Comparison of ENCODE assay signal across 8 mouse cellular contexts in genomic region chr9:103007699-103008078, GRCm38 (mm10). TPM values are rescaled to one million over a fixed set of nuclear protein-coding genes. Genes with fewer than 3 reads are reported as not detected.
DNase-seq lines count a peak whose midpoint lies in the region; ATAC-seq lines count a peak whose summit lies in the region.

No protein-coding gene starts in this region.

- H3K27me3 ChIP-seq in hindbrain, embryonic 14.5 days (ENCODE audit: control insufficient read depth, insufficient read depth, low read length) = peaks cover 32% of the 10 kb centered on the region
- H3K27me3 ChIP-seq in limb, embryonic 15.5 days = 0 out of 2 replicates have a peak, but pooled peaks cover 8% of the 10 kb centered on the region
- H3K27me3 ChIP-seq in midbrain, embryonic 16.5 days (ENCODE audit: control insufficient read depth, insufficient read depth, low read depth, low read length) = peaks cover 10% of the 10 kb centered on the region

- no peaks in the 10 kb centered on the region for H3K9me3 ChIP-seq in hindbrain, embryonic 14.5 days (ENCODE audit: control insufficient read depth, low read length)
- H3K9me3 ChIP-seq in limb, embryonic 15.5 days = no peaks in the 10 kb centered on the region
- H3K9me3 ChIP-seq in midbrain, embryonic 16.5 days (replicated peaks; ENCODE audit: control insufficient read depth, low read length, poor library complexity, severe bottlenecking) = no peaks in the 10 kb centered on the region

- peak; percentile 54 for DNase-seq in MN1 (ENCODE audit: low spot score)
- DNase-seq in adrenal gland, postnatal 36 days = peak; percentile 64 to 70
- peak; percentile 20 for DNase-seq in gastrocnemius, adult 18-20 months (ENCODE audit: low spot score)
- DNase-seq in hindbrain, embryonic 14.5 days (ENCODE audit: low spot score) = no peak
- no peak for DNase-seq in thymus, postnatal 4 days
- no peak for DNase-seq in frontal cortex, postnatal 14 days (ENCODE audit: low spot score in 2 of 2)

- H3K4me2 ChIP-seq in hindbrain, embryonic 14.5 days (replicated peaks) = peak overlapping the region; percentile 76
- H3K4me2 ChIP-seq in limb, embryonic 15.5 days = peak overlapping the region; percentile 92
- peak overlapping the region; percentile 86 for H3K4me2 ChIP-seq in midbrain, embryonic 16.5 days (ENCODE audit: low read length)

- H3K9ac ChIP-seq in hindbrain, embryonic 14.5 days = peak overlapping the region; percentile 50
- no peak overlapping the region for H3K9ac ChIP-seq in limb, embryonic 15.5 days
- peak overlapping the region; percentile 58 for H3K9ac ChIP-seq in midbrain, embryonic 16.5 days (ENCODE audit: low read depth, low read length)

- no peak overlapping the region for H3K27ac ChIP-seq in hindbrain, embryonic 14.5 days
- H3K27ac ChIP-seq in limb, embryonic 15.5 days = peak overlapping the region; percentile 50
- no peak overlapping the region for H3K27ac ChIP-seq in midbrain, embryonic 16.5 days (ENCODE audit: low read length)

- H3K4me1 ChIP-seq in hindbrain, embryonic 14.5 days (replicated peaks; ENCODE audit: control insufficient read depth, insufficient read depth, low read length) = peaks cover 12% of the 10 kb centered on the region
- peaks cover 21% of the 10 kb centered on the region for H3K4me1 ChIP-seq in limb, embryonic 15.5 days
- H3K4me1 ChIP-seq in midbrain, embryonic 16.5 days (ENCODE audit: control insufficient read depth, insufficient read depth, low read length) = peaks cover 12% of the 10 kb centered on the region

- ATAC-seq in hindbrain, embryonic 14.5 days (ENCODE audit: low FRiP score) = peak; percentile 57; the same call in 1 of the 2 replicates
- peak; percentile 36; the same call in 1 of the 2 replicates for ATAC-seq in limb, embryonic 15.5 days (ENCODE audit: insufficient number of reproducible peaks, low FRiP score, low TSS enrichment, low read depth)
- 0 out of 2 replicates have a peak, but pooled peaks have one; percentile 25 for ATAC-seq in midbrain, embryonic 16.5 days

- 2% methylated on average over 15 of the region's 15 CpGs for WGBS in hindbrain, embryonic 14.5 days
- WGBS in limb, embryonic 15.5 days = 4% methylated on average over 15 of the region's 15 CpGs
- WGBS in midbrain, embryonic 16.5 days = 3% methylated on average over 15 of the region's 15 CpGs

- H3K36me3 ChIP-seq in hindbrain, embryonic 14.5 days (replicated peaks; ENCODE audit: control insufficient read depth, insufficient read depth) = no peaks in the 10 kb centered on the region
- H3K36me3 ChIP-seq in limb, embryonic 15.5 days = no peaks in the 10 kb centered on the region
- H3K36me3 ChIP-seq in midbrain, embryonic 16.5 days (ENCODE audit: control insufficient read depth, insufficient read depth, low read length) = no peaks in the 10 kb centered on the region

- peak overlapping the region; percentile 31 for H3K4me3 ChIP-seq in hindbrain, embryonic 14.5 days (replicated peaks; ENCODE audit: low read length)
- peak overlapping the region; percentile 48 for H3K4me3 ChIP-seq in limb, embryonic 15.5 days
- peak overlapping the region; percentile 40 for H3K4me3 ChIP-seq in midbrain, embryonic 16.5 days (ENCODE audit: low read depth, low read length)

RNA-seq across cellular contexts. Expression of gene Slco2a1, which starts 19.2 kb away (rescaled TPM):
- total RNA-seq in adrenal gland, postnatal 36 days (2021) = 1 to 10 TPM; 3.2 to 3.7 TPM
- total RNA-seq in gastrocnemius, adult 18-20 months (2021) = under 1 TPM; 0.71 to 0.93 TPM
- polyA plus RNA-seq in hindbrain, embryonic 14.5 days (2014; fragmentation: Nextera tagmentation; extraction: Ambion mirVana) = 2.4 and 3.7 TPM in 2 replicates
- 6.2 and 7.1 TPM in 2 replicates for polyA plus RNA-seq in limb, embryonic 15.5 days (2015; fragmentation: Nextera tagmentation; extraction: Ambion mirVana)
- 2.6 and 4.3 TPM in 2 replicates for polyA plus RNA-seq in midbrain, embryonic 16.5 days (2015; fragmentation: Nextera tagmentation; extraction: Ambion mirVana)

Comparison
In these comparisons a context has a peak if more than half of its experiments do, and no peak if none do; other contexts are left out.
1. DNase-seq: peak in MN1 (single experiment), adrenal gland, postnatal 36 days (2 of 2) and gastrocnemius, adult 18-20 months (single experiment); none in hindbrain, embryonic 14.5 days (single experiment), thymus, postnatal 4 days (single experiment) and frontal cortex, postnatal 14 days (0 of 2).
2. Peak in every context shown above with its lines, with median percentiles within 50 percentile points of each other: ATAC-seq, H3K4me2 ChIP-seq and H3K4me3 ChIP-seq.